Mouse (Mus musculus) testis, adult 2 months (tissue): Measurements from ENCODE around the gene Maneal.

Source experiments
- CTCF ChIP-seq: fragments of 200-500 bp; IDR thresholded peaks from 2 replicates; pipeline ENCODE4 v1.5.1; 2012; ENCODE audit warnings: low read depth, mild to moderate bottlenecking, inconsistent platforms, low read length, moderate library complexity; ENCODE audit not compliant: control insufficient read depth, insufficient read depth, insufficient replicate concordance
- POLR2A ChIP-seq: fragments of 200-500 bp; IDR thresholded peaks from 2 replicates; pipeline ENCODE4 v1.6.1; 2012; ENCODE audit warnings: low read depth, mild to moderate bottlenecking, inconsistent platforms, low read length, moderate library complexity; ENCODE audit not compliant: control insufficient read depth

- TF ChIP-seq POLR2A (peak; percentile 55), CTCF (no peak; the same call in 1 of the 2 replicates)
Observed at GRCm38 (mm10) chr4:124850933-124851658, 10.9 kb downstream of the Maneal start, which contains the start of gene 1110065P20Rik.
